Mouse (Mus musculus): ENCODE data around the gene Sema6b.

Gene Sema6b

GRCm38 (mm10) chr17:56146131-56146530 is 6.0 kb upstream of the Sema6b start:
- no peak for DNase-seq (ENCODE audit: low read depth, low spot score)

- no peak for DNase-seq (ENCODE audit: low read depth, low spot score)
These were observed 4.4 kb upstream of the Sema6b start for GRCm38 (mm10) chr17:56144546-56144945.

GRCm38 (mm10) chr17:56141702-56142605 is 1.8 kb upstream of the Sema6b start:
- DNase-seq (ENCODE audit: low read depth, low spot score) = no peak

- no peak for DNase-seq (ENCODE audit: low read depth, low spot score)
These were observed 788 bp downstream of the Sema6b start for GRCm38 (mm10) chr17:56139355-56139754.

GRCm38 (mm10) chr17:56137839-56138613 is 2.1 kb downstream of the Sema6b start:
- peak; percentile 63 for DNase-seq (ENCODE audit: low read depth, low spot score)

GRCm38 (mm10) chr17:56136558-56136957 is 3.6 kb downstream of the Sema6b start:
- DNase-seq (ENCODE audit: low read depth, low spot score) = no peak

GRCm38 (mm10) chr17:56134463-56134971 is 5.6 kb downstream of the Sema6b start:
- DNase-seq (ENCODE audit: low read depth, low spot score) = peak; percentile 53

- DNase-seq (ENCODE audit: low read depth, low spot score) = no peak
These were observed 6.4 kb downstream of the Sema6b start for GRCm38 (mm10) chr17:56133457-56134363.

GRCm38 (mm10) chr17:56132661-56133060 is 7.5 kb downstream of the Sema6b start:
- DNase-seq (ENCODE audit: low read depth, low spot score) = no peak

GRCm38 (mm10) chr17:56131814-56132213 is 8.3 kb downstream of the Sema6b start:
- peak; percentile 85 for DNase-seq (ENCODE audit: low read depth, low spot score)

GRCm38 (mm10) chr17:56131136-56131535 is 9.0 kb downstream of the Sema6b start:
- DNase-seq (ENCODE audit: low read depth, low spot score) = peak; percentile 59

GRCm38 (mm10) chr17:56128246-56128645 is 11.9 kb downstream of the Sema6b start:
- no peak for DNase-seq (ENCODE audit: low read depth, low spot score)

GRCm38 (mm10) chr17:56126175-56126574 is 14.0 kb downstream of the Sema6b start:
- DNase-seq (ENCODE audit: low read depth, low spot score) = no peak

- DNase-seq (ENCODE audit: low read depth, low spot score) = no peak
These were observed 14.9 kb downstream of the Sema6b start for GRCm38 (mm10) chr17:56125276-56125630.

GRCm38 (mm10) chr17:56124377-56125275 is 15.5 kb downstream of the Sema6b start:
- peak; percentile 84 for DNase-seq (ENCODE audit: low read depth, low spot score)

GRCm38 (mm10) chr17:56123681-56124340 is 16.3 kb downstream of the Sema6b start:
- DNase-seq (ENCODE audit: low read depth, low spot score) = no peak

- DNase-seq (ENCODE audit: low read depth, low spot score) = no peak
These were observed 17.0 kb downstream of the Sema6b start for GRCm38 (mm10) chr17:56123161-56123560.

GRCm38 (mm10) chr17:56121826-56122225 is 18.3 kb downstream of the Sema6b start, which contains the start of gene Lrg1:
Gene Lrg1 (minus strand): TSS chr17:56122001.
- DNase-seq (ENCODE audit: low read depth, low spot score) = no peak

GRCm38 (mm10) chr17:56119981-56120880 is 19.9 kb downstream of the Sema6b start:
- no peak for DNase-seq (ENCODE audit: low read depth, low spot score)
